In genomic region chr2:28312212-28312611, GRCm38 (mm10) we compare ENCODE assay signal across 27 mouse cellular contexts.
DNase-seq lines count a peak whose midpoint lies in the region; ATAC-seq and TF ChIP-seq lines count a peak whose summit lies in the region.
"Had no signal": no experiment of that assay in that cellular context is flagged by ENCODE, and none has a peak within 500 bp of the region (broad histone marks: within the 10 kb centered on the region; RNA-seq: fewer than 3 reads in every experiment).

No protein-coding gene starts in this region.

- peak; percentile 33 for DNase-seq in midbrain, embryonic 11.5 days (ENCODE audit: low spot score, missing footprints)
- DNase-seq in midbrain, postnatal 0 days (ENCODE audit: low spot score): no peak
- DNase-seq in frontal cortex, postnatal 36 days (ENCODE audit: low spot score in 2 of 2): peak; percentile 57 to 82
- DNase-seq in left cerebral cortex, adult 9 months (ENCODE audit: low spot score in 2 of 2): peak; percentile 56 to 76
- DNase-seq in telencephalon, adult 2 months (ENCODE audit: low read depth, low spot score): peak; percentile 88
- no peak for DNase-seq in spleen, postnatal 4 days (ENCODE audit: low spot score in 2 of 2)
- DNase-seq: adrenal gland, postnatal 25 days; B cell, adult 2 months; cerebellum, adult 18-20 months; cerebellum, postnatal 10 days; gastrocnemius, adult 2 months; gastrocnemius, postnatal 36 days; heart, adult 18-20 months; heart, postnatal 36 days; kidney, postnatal 14 days; liver, embryonic 13.5 days; lung, adult 18-20 months; lung, postnatal 14 days had no signal

- ATAC-seq in midbrain, embryonic 11.5 days (ENCODE audit: low FRiP score): no peak
- ATAC-seq in midbrain, postnatal 0 days (ENCODE audit: low FRiP score): no peak
- ATAC-seq: forebrain, embryonic 16.5 days; intestine, postnatal 0 days; midbrain, embryonic 15.5 days had no signal

- 83% methylated on average over 6 of the region's 6 CpGs for WGBS in midbrain, embryonic 11.5 days
- 90% methylated on average over 6 of the region's 6 CpGs for WGBS in midbrain, postnatal 0 days

- no peak overlapping the region for H3K4me3 ChIP-seq in midbrain, embryonic 11.5 days (ENCODE audit: low read depth, low read length)
- no peak overlapping the region for H3K4me3 ChIP-seq in midbrain, postnatal 0 days (ENCODE audit: low read depth, low read length)
- H3K4me3 ChIP-seq: embryonic facial prominence, embryonic 13.5 days; forebrain, embryonic 10.5 days; gastrocnemius, adult 2 months; hindbrain, embryonic 12.5 days; limb, embryonic 10.5 days; limb, embryonic 15.5 days; liver, embryonic 13.5 days; midbrain, embryonic 15.5 days had no signal

- H3K4me1 ChIP-seq in midbrain, embryonic 11.5 days (ENCODE audit: control insufficient read depth, insufficient read depth, low read length): no peaks in the 10 kb centered on the region
- no peaks in the 10 kb centered on the region for H3K4me1 ChIP-seq in midbrain, postnatal 0 days (ENCODE audit: insufficient read depth, low read length)
- H3K4me1 ChIP-seq: embryonic facial prominence, embryonic 13.5 days; forebrain, embryonic 10.5 days; hindbrain, embryonic 12.5 days; limb, embryonic 15.5 days; liver, embryonic 13.5 days; midbrain, embryonic 15.5 days had no signal

- H3K9me3 ChIP-seq in midbrain, embryonic 11.5 days (ENCODE audit: control insufficient read depth, low read length): no peaks in the 10 kb centered on the region
- H3K9me3 ChIP-seq in midbrain, postnatal 0 days (ENCODE audit: low read length): no peaks in the 10 kb centered on the region
- H3K9me3 ChIP-seq: embryonic facial prominence, embryonic 13.5 days; forebrain, embryonic 10.5 days; hindbrain, embryonic 12.5 days; limb, embryonic 10.5 days; limb, embryonic 15.5 days; liver, embryonic 13.5 days; midbrain, embryonic 15.5 days had no signal

- no peaks in the 10 kb centered on the region for H3K36me3 ChIP-seq in midbrain, embryonic 11.5 days (ENCODE audit: control insufficient read depth, insufficient read depth, low read length)
- H3K36me3 ChIP-seq in midbrain, postnatal 0 days (ENCODE audit: insufficient read depth, low read length): no peaks in the 10 kb centered on the region
- H3K36me3 ChIP-seq: embryonic facial prominence, embryonic 13.5 days; forebrain, embryonic 10.5 days; hindbrain, embryonic 12.5 days; limb, embryonic 10.5 days; limb, embryonic 15.5 days; liver, embryonic 13.5 days; midbrain, embryonic 15.5 days had no signal

- H3K27ac ChIP-seq in midbrain, embryonic 11.5 days (ENCODE audit: low read depth, low read length): no peak overlapping the region
- no peak overlapping the region for H3K27ac ChIP-seq in midbrain, postnatal 0 days (ENCODE audit: low read depth, low read length)
- H3K27ac ChIP-seq: embryonic facial prominence, embryonic 13.5 days; forebrain, embryonic 10.5 days; gastrocnemius, adult 2 months; hindbrain, embryonic 12.5 days; limb, embryonic 10.5 days; limb, embryonic 15.5 days; liver, embryonic 13.5 days; midbrain, embryonic 15.5 days had no signal

- no peaks in the 10 kb centered on the region for H3K27me3 ChIP-seq in midbrain, embryonic 11.5 days (ENCODE audit: control insufficient read depth, insufficient read depth, low read length)
- H3K27me3 ChIP-seq in midbrain, postnatal 0 days (ENCODE audit: insufficient read depth, low read length): no peaks in the 10 kb centered on the region
- H3K27me3 ChIP-seq: embryonic facial prominence, embryonic 13.5 days; hindbrain, embryonic 12.5 days; limb, embryonic 15.5 days; liver, embryonic 13.5 days; midbrain, embryonic 15.5 days had no signal

- H3K4me2 ChIP-seq in midbrain, embryonic 11.5 days: no peak overlapping the region
- no peak overlapping the region for H3K4me2 ChIP-seq in midbrain, postnatal 0 days (ENCODE audit: low read depth, low read length, poor library complexity, severe bottlenecking)
- H3K4me2 ChIP-seq: embryonic facial prominence, embryonic 13.5 days; heart, embryonic 11.5 days; hindbrain, embryonic 12.5 days; limb, embryonic 15.5 days; liver, embryonic 13.5 days; midbrain, embryonic 15.5 days had no signal

- no peak overlapping the region for H3K9ac ChIP-seq in midbrain, embryonic 11.5 days (ENCODE audit: low read length)
- H3K9ac ChIP-seq in midbrain, postnatal 0 days (replicated peaks; ENCODE audit: low read length, poor library complexity, severe bottlenecking): no peak overlapping the region
- H3K9ac ChIP-seq: embryonic facial prominence, embryonic 13.5 days; hindbrain, embryonic 12.5 days; liver, embryonic 13.5 days; midbrain, embryonic 15.5 days had no signal

- TF ChIP-seq CTCF in midbrain, postnatal 0 days (IDR thresholded peaks at IDR 0.05): no peak

Comparison
In these comparisons a context has a peak if more than half of its experiments do, and no peak if none do; other contexts are left out.
1. DNase-seq: peak in midbrain, embryonic 11.5 days (single experiment), frontal cortex, postnatal 36 days (2 of 2), left cerebral cortex, adult 9 months (2 of 2) and telencephalon, adult 2 months (single experiment); none in midbrain, postnatal 0 days (single experiment) and spleen, postnatal 4 days (0 of 2).